Mouse (Mus musculus): ENCODE results near the gene Slc4a4. TPM values are rescaled to one million over a fixed set of nuclear protein-coding genes. Genes with fewer than 3 reads are reported as not detected.

The Slc4a4 gene
- polyA plus RNA-seq, 2 experiments = 0.50 to 0.57 TPM

GRCm38 (mm10) chr5:89015878-89016277 is 129.3 kb downstream of the Slc4a4 start:
- 64% methylated on average over 5 of the region's 5 CpGs for WGBS (ENCODE audit: insufficient replicate concordance)
- Histone ChIP-seq H3K9ac (replicated peaks) (no peak overlapping the region), H3K27ac (no peak overlapping the region), H3K4me1 (replicated peaks; ENCODE audit: control insufficient read depth in 2 of 2, insufficient read depth in 2 of 2, low read length in 1 of 2) (no peaks in the 10 kb centered on the region), H3K9me3 (ENCODE audit: control insufficient read depth, low read length) (no peaks in the 10 kb centered on the region), H3K27me3 (ENCODE audit: control insufficient read depth, insufficient read depth, low read length) (no peaks in the 10 kb centered on the region), H3K4me3 (ENCODE audit: insufficient read depth in 1 of 2, low read depth in 2 of 2, low read length in 2 of 2) (no peak overlapping the region), H3K36me3 (replicated peaks; ENCODE audit: control insufficient read depth, insufficient read depth, low read depth) (no peaks in the 10 kb centered on the region), H3K4me2 (ENCODE audit: low read depth) (no peak overlapping the region)
- TF ChIP-seq CTCF (IDR thresholded peaks at IDR 0.05; ENCODE audit: low read depth) = no peak
- TF ChIP-seq EP300 (IDR thresholded peaks at IDR 0.05; ENCODE audit: low read depth) = no peak
- DNase-seq (ENCODE audit: low read depth in 3 of 3, low spot score in 3 of 3) = no peak
- ATAC-seq (ENCODE audit: insufficient read depth) = no peak

GRCm38 (mm10) chr5:89018537-89018936 is 131.9 kb downstream of the Slc4a4 start:
- Histone ChIP-seq H3K9ac (replicated peaks) (no peak overlapping the region), H3K9me3 (ENCODE audit: control insufficient read depth, low read length) (no peaks in the 10 kb centered on the region), H3K4me2 (ENCODE audit: low read depth) (no peak overlapping the region), H3K27ac (no peak overlapping the region), H3K36me3 (replicated peaks; ENCODE audit: control insufficient read depth, insufficient read depth, low read depth) (no peaks in the 10 kb centered on the region), H3K4me3 (ENCODE audit: insufficient read depth in 1 of 2, low read depth in 2 of 2, low read length in 2 of 2) (no peak overlapping the region), H3K27me3 (ENCODE audit: control insufficient read depth, insufficient read depth, low read length) (no peaks in the 10 kb centered on the region), H3K4me1 (replicated peaks; ENCODE audit: control insufficient read depth in 2 of 2, insufficient read depth in 2 of 2, low read length in 1 of 2) (no peaks in the 10 kb centered on the region)
- TF ChIP-seq EP300 (IDR thresholded peaks at IDR 0.05; ENCODE audit: low read depth) = no peak
- TF ChIP-seq CTCF (IDR thresholded peaks at IDR 0.05; ENCODE audit: low read depth) = no peak
- WGBS (ENCODE audit: insufficient replicate concordance) = 65% methylated on average over 6 of the region's 6 CpGs
- DNase-seq (ENCODE audit: low read depth in 3 of 3, low spot score in 3 of 3) (no peak), ATAC-seq (ENCODE audit: insufficient read depth) (no peak)

- Histone ChIP-seq H3K4me2 (ENCODE audit: low read depth) (no peak overlapping the region), H3K9ac (replicated peaks) (no peak overlapping the region), H3K27ac (no peak overlapping the region), H3K4me1 (replicated peaks; ENCODE audit: control insufficient read depth in 2 of 2, insufficient read depth in 2 of 2, low read length in 1 of 2) (no peaks in the 10 kb centered on the region), H3K36me3 (replicated peaks; ENCODE audit: control insufficient read depth, insufficient read depth, low read depth) (no peaks in the 10 kb centered on the region), H3K4me3 (ENCODE audit: insufficient read depth in 1 of 2, low read depth in 2 of 2, low read length in 2 of 2) (no peak overlapping the region), H3K27me3 (ENCODE audit: control insufficient read depth, insufficient read depth, low read length) (no peaks in the 10 kb centered on the region), H3K9me3 (ENCODE audit: control insufficient read depth, low read length) (no peaks in the 10 kb centered on the region)
- DNase-seq (ENCODE audit: low read depth in 3 of 3, low spot score in 3 of 3) (no peak), ATAC-seq (ENCODE audit: insufficient read depth) (no peak)
- TF ChIP-seq EP300 (IDR thresholded peaks at IDR 0.05; ENCODE audit: low read depth) (no peak), CTCF (IDR thresholded peaks at IDR 0.05; ENCODE audit: low read depth) (no peak)
- 67% methylated on average over 4 of the region's 4 CpGs for WGBS (ENCODE audit: insufficient replicate concordance)
Observed at GRCm38 (mm10) chr5:89024413-89024812, 137.8 kb downstream of the Slc4a4 start.

DNA sequence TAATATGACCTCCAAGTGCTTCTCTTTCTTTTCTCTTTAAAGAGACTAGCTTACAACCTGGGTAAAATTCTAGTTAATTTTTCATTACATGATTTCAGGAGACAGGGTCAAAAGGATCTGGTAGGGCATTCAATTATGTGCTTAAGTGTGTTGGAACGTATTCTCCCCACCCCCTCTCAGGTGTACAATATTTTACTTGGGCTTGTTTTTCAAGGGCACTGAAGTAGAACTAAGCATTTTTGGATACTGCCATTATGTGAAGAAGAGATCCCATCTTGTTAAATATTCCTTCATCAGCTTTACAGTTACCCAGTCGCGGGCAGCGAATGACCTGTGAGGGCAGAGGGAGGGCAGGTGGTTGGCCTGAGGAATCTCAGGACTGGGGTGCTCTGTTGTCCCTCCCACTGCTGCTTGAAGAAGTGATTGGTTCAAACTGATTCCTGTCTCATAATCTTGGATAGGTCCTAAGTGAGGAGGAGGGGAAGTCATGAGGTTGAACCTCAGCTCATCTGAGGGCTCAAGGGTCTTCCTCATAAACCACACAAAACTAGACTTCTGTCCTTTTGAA is 141.0 kb downstream of the Slc4a4 start:
- no peak for ATAC-seq (ENCODE audit: insufficient read depth)
- no peaks in the 10 kb centered on the region for H3K36me3 ChIP-seq (replicated peaks; ENCODE audit: control insufficient read depth, insufficient read depth, low read depth)
- TF ChIP-seq EP300 (IDR thresholded peaks at IDR 0.05; ENCODE audit: low read depth) (no peak), CTCF (IDR thresholded peaks at IDR 0.05; ENCODE audit: low read depth) (no peak)
- H3K9me3 ChIP-seq (ENCODE audit: control insufficient read depth, low read length) = no peaks in the 10 kb centered on the region
- no peak overlapping the region for H3K27ac ChIP-seq
- no peak overlapping the region for H3K9ac ChIP-seq (replicated peaks)
- H3K4me2 ChIP-seq (ENCODE audit: low read depth) = no peak overlapping the region
- WGBS (ENCODE audit: insufficient replicate concordance) = 85% methylated on average over 4 of the region's 4 CpGs
- no peaks in the 10 kb centered on the region for H3K27me3 ChIP-seq (ENCODE audit: control insufficient read depth, insufficient read depth, low read length)
- no peak for DNase-seq (ENCODE audit: low read depth in 3 of 3, low spot score in 3 of 3)
- no peak overlapping the region for H3K4me3 ChIP-seq (ENCODE audit: insufficient read depth in 1 of 2, low read depth in 2 of 2, low read length in 2 of 2)
- no peaks in the 10 kb centered on the region for H3K4me1 ChIP-seq (replicated peaks; ENCODE audit: control insufficient read depth in 2 of 2, insufficient read depth in 2 of 2, low read length in 1 of 2)

- TF ChIP-seq CTCF (IDR thresholded peaks at IDR 0.05; ENCODE audit: low read depth) (no peak), EP300 (IDR thresholded peaks at IDR 0.05; ENCODE audit: low read depth) (no peak)
- ATAC-seq (ENCODE audit: insufficient read depth) = no peak
- H3K36me3 ChIP-seq (replicated peaks; ENCODE audit: control insufficient read depth, insufficient read depth, low read depth) = no peaks in the 10 kb centered on the region
- WGBS (ENCODE audit: insufficient replicate concordance) = 64% methylated on average over 8 of the region's 8 CpGs
- H3K4me3 ChIP-seq (ENCODE audit: insufficient read depth in 1 of 2, low read depth in 2 of 2, low read length in 2 of 2) = no peak overlapping the region
- no peak overlapping the region for H3K4me2 ChIP-seq (ENCODE audit: low read depth)
- H3K27me3 ChIP-seq (ENCODE audit: control insufficient read depth, insufficient read depth, low read length) = no peaks in the 10 kb centered on the region
- H3K4me1 ChIP-seq (replicated peaks; ENCODE audit: control insufficient read depth in 2 of 2, insufficient read depth in 2 of 2, low read length in 1 of 2) = no peaks in the 10 kb centered on the region; a peak in 1 of 4 replicates
- no peak for DNase-seq (ENCODE audit: low read depth in 3 of 3, low spot score in 3 of 3)
- no peak overlapping the region for H3K9ac ChIP-seq (replicated peaks)
- H3K27ac ChIP-seq = no peak overlapping the region
- no peaks in the 10 kb centered on the region for H3K9me3 ChIP-seq (ENCODE audit: control insufficient read depth, low read length)
Observed at GRCm38 (mm10) chr5:89032647-89033046, 146.0 kb downstream of the Slc4a4 start.
